In genomic region chr2:132903498-132903897, GRCm38 (mm10) we compare ENCODE assay signal across 9 mouse cellular contexts. TPM values are rescaled to one million over a fixed set of nuclear protein-coding genes. Genes with fewer than 3 reads are reported as not detected.
DNase-seq lines count a peak whose midpoint lies in the region; ATAC-seq and TF ChIP-seq lines count a peak whose summit lies in the region.
"Had no signal": no experiment of that assay in that cellular context is flagged by ENCODE, and none has a peak within 500 bp of the region (broad histone marks: within the 10 kb centered on the region; RNA-seq: fewer than 3 reads in every experiment).

No protein-coding gene starts in this region.

- intact Hi-C loops in left cerebral cortex, postnatal 4 days (cut with DNase I): loop anchor here (10.0 kb wide), 1 partner anchor 389 kb away; no protein-coding TSS in a partner anchor

- peak; percentile 30 for TF ChIP-seq CTCF in G1E (IDR thresholded peaks at IDR 0.05; ENCODE audit: low read depth, low read length)

- no peaks in the 10 kb centered on the region for H3K36me3 ChIP-seq in G1E (replicated peaks)
- no peaks in the 10 kb centered on the region for H3K36me3 ChIP-seq in forebrain, embryonic 15.5 days
- H3K36me3 ChIP-seq in midbrain, embryonic 15.5 days (replicated peaks): no peaks in the 10 kb centered on the region

- no peak overlapping the region for H3K27ac ChIP-seq in forebrain, embryonic 15.5 days (replicated peaks)
- H3K27ac ChIP-seq in midbrain, embryonic 15.5 days: no peak overlapping the region

- no peak overlapping the region for H3K4me3 ChIP-seq in G1E (ENCODE audit: low read depth, low read length)
- H3K4me3 ChIP-seq in forebrain, embryonic 15.5 days: no peak overlapping the region
- no peak overlapping the region for H3K4me3 ChIP-seq in midbrain, embryonic 15.5 days
- H3K4me3 ChIP-seq: myocyte had no signal

- peak; percentile 78 for DNase-seq in 416B (ENCODE audit: low read depth)
- peak; percentile 21 for DNase-seq in G1E (ENCODE audit: low spot score)
- DNase-seq in cerebellum, adult 18-20 months: peak; percentile 57 to 68
- peak; percentile 35 for DNase-seq in kidney, adult 11 months
- peak; percentile 40 for DNase-seq in left cerebral cortex, postnatal 4 days
- peak; percentile 17 for DNase-seq in thymus, postnatal 25 days

- 32% methylated on average over 3 of the region's 3 CpGs for WGBS in forebrain, embryonic 15.5 days
- WGBS in midbrain, embryonic 15.5 days: 34% methylated on average over 3 of the region's 3 CpGs

- peak; percentile 58; the same call in 1 of the 2 replicates for ATAC-seq in G1E (ENCODE audit: extremely low read depth, insufficient number of reproducible peaks, low FRiP score, poor library complexity, severe bottlenecking)
- ATAC-seq in forebrain, embryonic 15.5 days (replicated peaks): peak; percentile 53
- ATAC-seq in midbrain, embryonic 15.5 days (replicated peaks): peak; percentile 67; the same call in 1 of the 2 replicates

- no peaks in the 10 kb centered on the region for H3K9me3 ChIP-seq in G1E (replicated peaks)
- no peaks in the 10 kb centered on the region for H3K9me3 ChIP-seq in forebrain, embryonic 15.5 days
- H3K9me3 ChIP-seq in midbrain, embryonic 15.5 days: no peaks in the 10 kb centered on the region

- H3K27me3 ChIP-seq in G1E (ENCODE audit: insufficient read depth, low read length): no peaks in the 10 kb centered on the region
- H3K27me3 ChIP-seq in forebrain, embryonic 15.5 days: 0 out of 2 replicates have a peak, but pooled peaks cover 2% of the 10 kb centered on the region
- no peaks in the 10 kb centered on the region for H3K27me3 ChIP-seq in midbrain, embryonic 15.5 days (replicated peaks)

- no peak overlapping the region for H3K9ac ChIP-seq in forebrain, embryonic 15.5 days (replicated peaks)
- H3K9ac ChIP-seq in midbrain, embryonic 15.5 days: no peak overlapping the region

- peaks cover 4% of the 10 kb centered on the region; the same call in 1 of the 2 replicates for H3K4me1 ChIP-seq in G1E (ENCODE audit: insufficient read depth, low read depth, low read length)
- H3K4me1 ChIP-seq in forebrain, embryonic 15.5 days: no peaks in the 10 kb centered on the region
- H3K4me1 ChIP-seq in midbrain, embryonic 15.5 days: no peaks in the 10 kb centered on the region

- no peak overlapping the region for H3K4me2 ChIP-seq in forebrain, embryonic 15.5 days (replicated peaks)
- H3K4me2 ChIP-seq in midbrain, embryonic 15.5 days: no peak overlapping the region

RNA-seq across cellular contexts. Expression of gene Lrrn4, which starts 22.8 kb away (rescaled TPM):
- total RNA-seq in G1E (2014; fragmentation: Nextera tagmentation): not detected in 2 replicates
- total RNA-seq in G1E (2017): 0.06 and 0.11 TPM in 2 replicates
- polyA plus RNA-seq in G1E (2012): not detected in 2 replicates
- 0.06 and 0.19 TPM in 2 replicates for polyA plus RNA-seq in forebrain, embryonic 15.5 days (2015; fragmentation: Nextera tagmentation; extraction: Ambion mirVana)
- under 1 TPM; 0.22 to 0.36 TPM for total RNA-seq in left cerebral cortex, postnatal 4 days (2021)
- 0.40 and 0.46 TPM in 2 replicates for polyA plus RNA-seq in midbrain, embryonic 15.5 days (2015; fragmentation: Nextera tagmentation; extraction: Ambion mirVana)
- polyA plus RNA-seq: myocyte had no signal

RNA-seq across cellular contexts. Expression of gene Fermt1, which starts 42.2 kb away (rescaled TPM):
- not detected in 2 replicates for total RNA-seq in G1E (2014; fragmentation: Nextera tagmentation)
- 0.05 TPM in 1 of 2 replicates, not detected in the other for total RNA-seq in G1E (2017)
- not detected in 2 replicates for polyA plus RNA-seq in G1E (2012)
- polyA plus RNA-seq in forebrain, embryonic 15.5 days (2015; fragmentation: Nextera tagmentation; extraction: Ambion mirVana): not detected in 2 replicates
- not detected for total RNA-seq in left cerebral cortex, postnatal 4 days (2021)
- not detected in 2 replicates for polyA plus RNA-seq in midbrain, embryonic 15.5 days (2015; fragmentation: Nextera tagmentation; extraction: Ambion mirVana)
- polyA plus RNA-seq: myocyte had no signal

RNA-seq across cellular contexts. Expression of gene Crls1, which starts 57.0 kb away (rescaled TPM):
- 48.8 and 55.3 TPM in 2 replicates for total RNA-seq in G1E (2014; fragmentation: Nextera tagmentation)
- 51.7 and 57.3 TPM in 2 replicates for total RNA-seq in G1E (2017)
- 39.2 and 55.0 TPM in 2 replicates for polyA plus RNA-seq in G1E (2012)
- polyA plus RNA-seq in forebrain, embryonic 15.5 days (2015; fragmentation: Nextera tagmentation; extraction: Ambion mirVana): 17.3 and 20.1 TPM in 2 replicates
- 10 to 100 TPM; 24.6 to 28.4 TPM for total RNA-seq in left cerebral cortex, postnatal 4 days (2021)
- 14.7 and 18.0 TPM in 2 replicates for polyA plus RNA-seq in midbrain, embryonic 15.5 days (2015; fragmentation: Nextera tagmentation; extraction: Ambion mirVana)

Comparison
In these comparisons a context has a peak if more than half of its experiments do, and no peak if none do; other contexts are left out.
1. DNase-seq: peak in every context shown above with its lines; median percentile 78 in 416B; 62 in cerebellum, adult 18-20 months; 40 in left cerebral cortex, postnatal 4 days; 35 in kidney, adult 11 months; 21 in G1E; 17 in thymus, postnatal 25 days.